Mouse (Mus musculus): ENCODE measurements around the gene Ptcd1.
"Not testable (repeated sequence)": the region's sequence is repeated elsewhere in the genome, so short reads cannot be mapped to it uniquely, and the experiment has no call there.

Ptcd1 gene

DNA sequence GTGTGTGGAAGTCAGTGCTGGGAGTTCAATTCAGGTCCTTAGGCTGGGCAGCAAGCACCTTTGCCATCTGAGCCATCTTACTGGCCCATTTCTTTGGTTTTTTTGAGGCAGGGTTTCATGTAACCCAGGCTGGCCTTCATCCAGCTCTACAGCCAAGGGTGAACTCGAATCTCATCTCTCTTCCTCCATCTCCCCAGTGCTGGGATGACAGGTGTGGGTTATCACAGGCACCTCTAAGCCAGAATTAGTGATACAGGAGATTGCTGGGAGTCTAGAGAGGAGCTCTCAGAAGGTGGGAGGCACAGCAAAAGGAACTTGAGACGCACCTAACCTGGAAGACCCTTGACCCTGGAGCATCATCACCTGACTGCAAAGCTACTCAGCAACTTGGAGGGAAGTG lies 53.5 kb downstream of the Ptcd1 start:
- DNase-seq, result no peak

DNA sequence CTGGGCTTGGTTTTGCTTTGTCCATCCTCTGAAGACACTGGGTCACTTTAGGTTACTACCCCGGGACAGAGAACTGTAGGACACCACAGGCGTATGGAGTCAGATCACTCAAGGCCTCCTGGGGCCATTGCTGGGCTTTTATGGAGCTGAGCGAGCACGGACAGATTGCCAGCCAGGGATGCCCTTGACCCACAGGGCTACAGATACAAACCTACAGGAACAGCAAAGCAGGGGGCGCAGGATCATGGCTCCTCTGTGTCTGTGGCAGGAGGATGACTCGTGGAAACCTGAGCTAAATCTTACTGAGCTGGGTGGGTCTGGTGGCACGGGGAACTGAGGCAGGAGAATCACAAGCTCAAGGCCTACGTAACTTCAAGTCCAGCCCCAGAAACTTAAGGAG lies 54.3 kb downstream of the Ptcd1 start:
- DNase-seq, result no peak

DNA sequence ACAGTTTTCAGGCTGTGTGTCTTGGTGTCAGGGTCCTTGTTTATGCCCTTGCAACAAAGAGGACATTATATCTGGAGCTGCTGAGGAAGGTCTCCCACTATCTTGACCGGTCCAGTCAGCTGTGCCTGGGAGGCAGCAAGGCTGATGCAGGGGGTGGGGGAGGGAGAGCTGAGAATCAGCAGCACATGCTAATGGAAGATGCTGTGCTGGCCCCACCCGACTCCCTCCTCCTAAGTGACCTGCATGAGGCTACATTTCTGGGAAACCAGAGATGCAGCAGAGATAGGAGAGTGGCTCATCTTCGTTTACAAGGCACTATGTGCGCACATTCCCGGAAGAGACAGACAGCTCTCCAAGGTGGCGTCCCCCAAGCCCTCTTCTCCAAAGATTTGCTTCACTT lies 56.5 kb downstream of the Ptcd1 start:
- no peak for DNase-seq

DNA sequence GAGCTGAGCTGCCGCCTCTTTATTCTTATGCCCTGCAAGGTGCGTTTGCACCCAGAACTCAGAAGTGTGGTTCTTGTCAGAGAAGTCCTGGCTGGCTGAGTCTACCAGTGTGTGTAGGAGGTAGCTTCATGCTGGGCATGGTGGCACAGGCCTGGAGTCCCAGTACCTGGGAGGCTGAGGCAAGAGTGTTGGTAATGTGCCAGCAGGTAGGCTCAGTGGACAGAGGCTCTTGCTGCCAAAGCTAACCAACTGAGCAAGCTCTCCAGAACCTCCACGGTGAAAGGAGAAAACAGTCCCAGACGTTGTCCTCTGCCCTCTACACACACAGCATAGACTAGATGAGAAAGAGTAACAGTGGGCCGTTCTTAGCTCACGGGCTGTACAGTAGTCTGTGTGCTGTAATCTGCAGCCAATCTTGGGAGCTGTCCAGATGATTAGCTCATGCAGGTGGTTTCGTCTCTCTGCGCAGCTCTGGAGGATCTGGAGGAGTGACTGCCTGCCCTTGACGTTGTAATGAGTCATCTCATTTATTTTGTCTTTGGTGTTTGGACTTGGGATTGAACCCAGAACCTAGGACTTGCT lies 61.1 kb downstream of the Ptcd1 start:
- no peak for DNase-seq

DNA sequence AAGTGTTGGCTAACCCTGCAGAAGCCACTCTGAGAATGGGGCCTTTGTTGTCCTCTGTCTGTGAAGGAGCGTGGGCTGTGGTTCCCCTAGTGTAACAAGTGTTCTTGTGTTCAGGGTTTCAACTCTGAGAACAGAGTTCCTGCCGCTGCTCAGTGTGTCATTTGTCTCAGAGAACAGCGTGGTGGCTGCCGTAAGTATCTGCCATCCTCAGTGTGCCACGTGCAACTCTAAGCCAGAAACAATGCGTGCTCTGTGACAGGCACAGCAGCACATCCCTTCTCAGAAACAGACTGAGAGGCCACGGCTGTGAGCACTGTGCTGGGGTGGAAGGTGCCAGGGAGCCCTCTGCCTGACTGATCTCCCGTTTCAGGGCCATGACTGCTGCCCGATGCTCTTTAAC lies 62.6 kb downstream of the Ptcd1 start:
- no peak for DNase-seq

DNA sequence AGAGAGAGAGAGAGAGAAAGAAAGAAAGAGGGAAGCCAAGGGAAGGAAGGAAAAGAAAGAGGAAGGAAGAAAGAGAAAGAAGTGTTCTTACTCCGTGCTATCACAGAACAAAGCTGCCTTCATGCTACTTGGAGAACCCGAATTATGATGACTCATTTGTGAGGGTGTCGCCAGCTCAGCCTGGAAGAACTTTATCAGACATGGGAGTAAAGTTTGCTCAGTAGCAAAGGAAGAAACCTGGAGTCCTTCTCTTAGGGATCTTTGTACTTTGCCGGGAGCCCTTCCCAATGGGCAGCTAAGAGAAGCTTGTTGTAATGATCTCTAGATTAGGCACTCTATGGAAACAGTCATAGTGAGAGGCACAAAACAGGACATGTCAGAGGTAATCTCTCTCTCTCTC lies 64.2 kb downstream of the Ptcd1 start:
- DNase-seq, result no peak

DNA sequence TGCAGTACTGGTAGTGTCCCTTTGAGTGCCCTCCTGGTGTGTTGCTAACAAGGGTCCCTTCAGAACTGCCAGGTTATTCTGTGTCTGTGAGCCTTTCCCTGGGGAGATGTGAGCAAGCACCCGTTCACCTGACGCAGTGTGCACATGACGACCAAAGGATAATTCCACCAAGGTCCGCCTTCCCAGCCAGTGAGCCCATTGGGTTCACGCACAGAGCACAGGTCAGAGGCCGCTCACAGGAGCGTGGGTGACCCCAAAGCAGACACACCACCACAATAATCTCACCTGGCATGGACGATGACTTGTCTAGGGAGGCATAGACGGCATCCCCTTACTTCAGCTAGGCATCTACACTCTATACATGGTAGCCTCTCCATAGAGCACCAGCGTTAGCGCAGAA lies 65.5 kb downstream of the Ptcd1 start:
- not testable (repeated sequence) for DNase-seq

DNA sequence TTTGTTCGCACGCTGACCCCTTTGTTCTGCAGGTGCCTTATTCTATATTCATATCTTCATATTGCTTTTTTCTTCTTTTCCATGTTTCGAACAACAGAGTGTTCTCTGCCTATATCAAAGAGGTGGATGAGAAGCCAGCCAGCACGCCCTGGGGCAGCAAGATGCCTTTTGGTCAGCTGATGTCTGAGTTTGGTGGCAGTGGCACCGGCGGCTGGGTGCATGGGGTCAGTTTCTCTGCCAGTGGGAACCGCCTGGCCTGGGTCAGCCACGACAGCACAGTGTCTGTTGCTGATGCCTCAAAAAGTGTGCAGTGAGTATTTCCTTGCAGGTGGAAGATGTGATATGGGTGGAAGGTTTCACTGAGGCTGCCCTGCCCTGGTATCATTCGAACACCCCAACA lies 65.9 kb downstream of the Ptcd1 start:
- no peak for DNase-seq

DNA sequence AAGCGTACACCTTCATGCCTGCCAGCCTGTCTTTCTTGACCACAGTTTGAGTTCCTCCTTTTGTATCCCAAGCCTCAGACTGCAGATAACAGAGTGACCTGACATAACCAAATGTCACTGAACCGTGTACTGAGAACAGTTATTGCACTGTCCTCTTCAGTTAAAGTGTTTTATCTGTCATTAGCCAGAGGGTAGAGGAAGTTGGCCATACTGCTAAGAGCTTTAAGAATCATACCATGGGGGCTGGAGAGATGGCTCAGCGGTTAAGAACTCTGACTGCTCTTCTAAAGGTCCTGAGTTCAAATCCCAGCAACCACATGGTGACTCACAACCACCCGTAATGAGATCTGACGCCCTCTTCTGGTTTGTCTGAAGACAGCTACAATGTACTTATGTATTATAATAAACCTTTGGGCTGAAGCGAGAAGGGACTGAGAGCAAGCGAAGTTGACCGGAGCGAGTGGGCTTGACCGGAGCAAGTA lies 68.5 kb downstream of the Ptcd1 start:
- no peak for DNase-seq

All from spleen, adult 18-20 months (tissue).